Comparison of ENCODE assay signal across 7 mouse cellular contexts in genomic region chr6:144962013-144962354, GRCm38 (mm10).
DNase-seq lines count a peak whose midpoint lies in the region; ATAC-seq lines count a peak whose summit lies in the region.

No protein-coding gene starts in this region.

- DNase-seq in kidney, adult 9 months: no peak
- peak; percentile 24 for DNase-seq in right cerebral cortex, postnatal 4 days
- DNase-seq in right cerebral cortex, postnatal 25 days: no peak
- peak; percentile 15 to 29 for DNase-seq in kidney, postnatal 4 days
- peak; percentile 42 for DNase-seq in thymus, postnatal 4 days
- no peak for DNase-seq in cerebellum, postnatal 14 days

- 60% methylated on average over 4 of the region's 4 CpGs for WGBS in kidney, embryonic 14.5 days

- H3K4me3 ChIP-seq in kidney, embryonic 14.5 days (ENCODE audit: low read length): no peak overlapping the region

- H3K36me3 ChIP-seq in kidney, embryonic 14.5 days (ENCODE audit: control insufficient read depth, insufficient read depth, low read length): no peaks in the 10 kb centered on the region

- no peak overlapping the region for H3K4me2 ChIP-seq in kidney, embryonic 14.5 days (replicated peaks; ENCODE audit: low read depth, low read length)

- H3K27me3 ChIP-seq in kidney, embryonic 14.5 days (ENCODE audit: control insufficient read depth, insufficient read depth, low read length): no peaks in the 10 kb centered on the region

- H3K27ac ChIP-seq in kidney, embryonic 14.5 days (ENCODE audit: low read depth, low read length): no peak overlapping the region

- H3K4me1 ChIP-seq in kidney, embryonic 14.5 days (ENCODE audit: control insufficient read depth, insufficient read depth, low read length): no peaks in the 10 kb centered on the region

- no peak overlapping the region for H3K9ac ChIP-seq in kidney, embryonic 14.5 days (ENCODE audit: low read depth, low read length)

- 0 out of 2 replicates have a peak, but pooled peaks have one; percentile 4 for ATAC-seq in kidney, embryonic 14.5 days (ENCODE audit: low FRiP score, low TSS enrichment)

- H3K9me3 ChIP-seq in kidney, embryonic 14.5 days (ENCODE audit: control insufficient read depth, low read length): no peaks in the 10 kb centered on the region

Comparison
In these comparisons a context has a peak if more than half of its experiments do, and no peak if none do; other contexts are left out.
1. DNase-seq: peak in right cerebral cortex, postnatal 4 days (single experiment), kidney, postnatal 4 days (2 of 2) and thymus, postnatal 4 days (single experiment); none in kidney, adult 9 months (single experiment), right cerebral cortex, postnatal 25 days (single experiment) and cerebellum, postnatal 14 days (0 of 2).